Mouse (Mus musculus) heart, postnatal 0 days (tissue): ENCODE results near the gene Hgfac.

Source experiments
- CTCF ChIP-seq: IDR thresholded peaks from 2 replicates; pipeline ENCODE4 v1.5.1; 2016; ENCODE audit warnings: antibody characterized with exemption, control low read depth, low read depth
- EP300 ChIP-seq: IDR thresholded peaks from 2 replicates; pipeline ENCODE4 v1.6.1; 2016; ENCODE audit warnings: antibody characterized with exemption, low read depth

- no peak for TF ChIP-seq EP300
- no peak for TF ChIP-seq CTCF
Measured at GRCm38 (mm10) chr5:35029755-35030154, 11.6 kb upstream of the Hgfac start.
